Mouse (Mus musculus) testis, adult 10 weeks (tissue): ENCODE measurements around the gene Lamp2. TPM values are rescaled to one million over a fixed set of nuclear protein-coding genes. Genes with fewer than 3 reads are reported as not detected.

Experiments used
- polyA plus RNA-seq: library from polyadenylated mRNA; stranded (reverse); fragments of 350-450 nt; fragmentation: Illumina TruSeq; extraction: RNeasy Lipid Tissue Mini Kit (QIAGEN cat#74804); gene quantifications from one replicate; pipeline ENCODE4 v1.2.3, GENCODE M21; 2014; ENCODE audit warnings: low read depth, low replicate concordance

Lamp2 gene
- polyA plus RNA-seq = 109 TPM

GRCm38 (mm10) chrX:38455890-38456634, at the start of gene Lamp2:
Gene Lamp2, minus strand, starts transcription at chrX:38456454.

Other genes with a start within 250 kb of the Lamp2 start
- gene Tmem255a, start 204.0 kb downstream of the Lamp2 start, polyA plus RNA-seq = 46.9 TPM
- not detected for gene Atp1b4, start 140.3 kb downstream of the Lamp2 start, polyA plus RNA-seq
- 202 TPM for gene Cul4b, start 119.7 kb upstream of the Lamp2 start, polyA plus RNA-seq
- 19.2 TPM for gene Mcts1, start 144.1 kb upstream of the Lamp2 start, polyA plus RNA-seq
- 9.4 TPM for gene C1galt1c1, start 178.6 kb upstream of the Lamp2 start, polyA plus RNA-seq